In the genomic region with DNA sequence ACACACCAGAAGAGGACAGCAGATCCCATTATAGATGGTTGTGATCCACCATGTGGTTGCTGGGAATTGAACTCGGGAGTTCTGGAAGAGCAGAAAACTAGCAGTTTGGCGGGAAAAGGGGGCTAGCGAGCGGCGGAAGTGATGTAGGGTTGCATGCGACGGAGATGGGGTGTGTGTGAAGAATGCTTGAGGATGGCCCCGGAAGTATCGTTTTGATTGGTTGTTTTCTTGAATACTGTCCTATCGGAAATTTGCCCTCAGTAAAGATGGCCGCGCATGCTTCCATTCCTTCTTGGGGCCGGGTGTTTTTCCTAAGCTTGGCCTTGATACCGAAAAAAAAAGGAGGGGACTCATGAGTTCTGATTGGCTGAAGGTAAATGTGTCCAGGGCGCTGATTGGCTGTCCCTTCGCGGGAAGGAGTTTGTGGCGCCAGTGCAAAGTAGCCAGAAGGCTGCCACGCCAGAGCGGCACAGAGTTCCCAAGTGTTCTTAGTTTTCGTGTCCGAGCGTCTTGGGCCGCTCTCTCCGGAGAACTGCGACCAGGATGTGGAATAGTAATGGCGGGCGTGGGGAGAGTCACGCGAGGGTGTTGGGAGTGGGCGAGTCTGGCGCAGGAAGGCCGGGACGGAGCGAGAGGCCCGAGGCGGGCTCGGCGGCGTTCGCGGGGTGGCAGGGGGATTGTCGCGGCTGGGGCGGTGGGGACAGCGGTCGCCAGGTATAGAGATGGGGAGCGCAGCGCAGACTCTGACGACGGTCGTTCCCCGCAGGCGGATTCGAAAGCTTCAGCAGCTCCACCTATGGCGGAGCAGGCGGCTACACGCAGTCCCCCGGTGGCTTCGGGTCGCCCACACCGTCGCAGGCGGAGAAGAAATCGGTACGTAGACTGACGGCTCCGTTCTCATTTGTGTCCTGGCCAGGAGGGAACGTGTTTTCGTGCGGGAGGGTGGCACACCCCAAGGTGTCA, we compare ENCODE assay signal across 8 mouse cellular contexts. TPM values are rescaled to one million over a fixed set of nuclear protein-coding genes. Genes with fewer than 3 reads are reported as not detected.
DNase-seq lines count a peak whose midpoint lies in the region; ATAC-seq lines count a peak whose summit lies in the region.

TSS of gene Rpa2 (plus strand) at position 419 of the 963 bp plus-strand sequence.

- no peaks in the 10 kb centered on the region for H3K9me3 ChIP-seq in lung, embryonic 16.5 days (ENCODE audit: control insufficient read depth, low read length)

- peak within 1 kb of the TSS; percentile 90 for H3K4me3 ChIP-seq in lung, embryonic 16.5 days (ENCODE audit: low read length)

- H3K4me1 ChIP-seq in lung, embryonic 16.5 days (replicated peaks; ENCODE audit: control insufficient read depth, insufficient read depth, low read length) = peaks cover 7% of the 10 kb centered on the region

- H3K27ac ChIP-seq in lung, embryonic 16.5 days (ENCODE audit: low read length) = peak within 1 kb of the TSS; percentile 75

- peak; percentile 98 for ATAC-seq in hematopoietic stem cell, adult 5-6 weeks (replicated peaks in 1 of 2; ENCODE audit: insufficient read depth in 1 of 2, low FRiP score in 2 of 2, low TSS enrichment in 1 of 2, low read depth in 1 of 2, poor library complexity in 2 of 2, severe bottlenecking in 2 of 2)
- ATAC-seq in lung, embryonic 16.5 days (ENCODE audit: low read depth) = peak; percentile 98

- peaks cover 21% of the 10 kb centered on the region for H3K36me3 ChIP-seq in lung, embryonic 16.5 days (ENCODE audit: control insufficient read depth, insufficient read depth, low read length)

- H3K9ac ChIP-seq in lung, embryonic 16.5 days (ENCODE audit: low read length) = peak within 1 kb of the TSS; percentile 90

- WGBS in lung, embryonic 16.5 days = under 1% methylated on average over 70 of the region's 71 CpGs

- peak; percentile 100 for DNase-seq in MEL-GATA-1-ER (ENCODE audit: extremely low read depth, low read depth)
- peak; percentile 99 for DNase-seq in cerebellum, adult 8-10 months
- DNase-seq in forelimb bud, embryonic 11.5 days (ENCODE audit: low read depth, low spot score) = peak; percentile 100
- DNase-seq in layer of hippocampus, adult 9-10 months (ENCODE audit: low spot score) = peak; percentile 99
- DNase-seq in ovary, postnatal 10 days (ENCODE audit: low spot score) = peak; percentile 93
- peak; percentile 98 for DNase-seq in thymus, postnatal 10 days (ENCODE audit: low spot score in 2 of 2)

- H3K27me3 ChIP-seq in lung, embryonic 16.5 days (ENCODE audit: control insufficient read depth, insufficient read depth, low read depth, low read length) = no peaks in the 10 kb centered on the region

- H3K4me2 ChIP-seq in lung, embryonic 16.5 days (ENCODE audit: low read depth, low read length) = peak within 1 kb of the TSS; percentile 68

RNA-seq across cellular contexts. Expression of gene Rpa2, which starts in this region (rescaled TPM):
- total RNA-seq in hematopoietic stem cell, adult 5-6 weeks (2017) = 46.5 and 50.1 TPM in 2 replicates
- polyA plus RNA-seq in lung, embryonic 16.5 days (2015; fragmentation: Nextera tagmentation; extraction: Ambion mirVana) = 97.9 and 103 TPM in 2 replicates

Comparison
In these comparisons a context has a peak if more than half of its experiments do, and no peak if none do; other contexts are left out.
1. Peak in every context shown above with its lines: DNase-seq, ATAC-seq, H3K4me3 ChIP-seq and H3K27ac ChIP-seq.